Mouse (Mus musculus) ES-Bruce4 (cell line): ENCODE measurements around the gene Erbin.

ENCODE experiments used
- CTCF ChIP-seq: IDR thresholded peaks from one replicate; pipeline ENCODE4 v1.8.1; 2011; ENCODE audit warnings: low read depth, low read length
- EP300 ChIP-seq: IDR thresholded peaks from 2 replicates; pipeline ENCODE4 v1.6.1; 2011; ENCODE audit warnings: low read depth, low read length; ENCODE audit not compliant: insufficient read depth
- POLR2A ChIP-seq: IDR thresholded peaks from one replicate; pipeline ENCODE4 v1.8.1; 2011; ENCODE audit warnings: low read length; ENCODE audit not compliant: insufficient read depth

DNA sequence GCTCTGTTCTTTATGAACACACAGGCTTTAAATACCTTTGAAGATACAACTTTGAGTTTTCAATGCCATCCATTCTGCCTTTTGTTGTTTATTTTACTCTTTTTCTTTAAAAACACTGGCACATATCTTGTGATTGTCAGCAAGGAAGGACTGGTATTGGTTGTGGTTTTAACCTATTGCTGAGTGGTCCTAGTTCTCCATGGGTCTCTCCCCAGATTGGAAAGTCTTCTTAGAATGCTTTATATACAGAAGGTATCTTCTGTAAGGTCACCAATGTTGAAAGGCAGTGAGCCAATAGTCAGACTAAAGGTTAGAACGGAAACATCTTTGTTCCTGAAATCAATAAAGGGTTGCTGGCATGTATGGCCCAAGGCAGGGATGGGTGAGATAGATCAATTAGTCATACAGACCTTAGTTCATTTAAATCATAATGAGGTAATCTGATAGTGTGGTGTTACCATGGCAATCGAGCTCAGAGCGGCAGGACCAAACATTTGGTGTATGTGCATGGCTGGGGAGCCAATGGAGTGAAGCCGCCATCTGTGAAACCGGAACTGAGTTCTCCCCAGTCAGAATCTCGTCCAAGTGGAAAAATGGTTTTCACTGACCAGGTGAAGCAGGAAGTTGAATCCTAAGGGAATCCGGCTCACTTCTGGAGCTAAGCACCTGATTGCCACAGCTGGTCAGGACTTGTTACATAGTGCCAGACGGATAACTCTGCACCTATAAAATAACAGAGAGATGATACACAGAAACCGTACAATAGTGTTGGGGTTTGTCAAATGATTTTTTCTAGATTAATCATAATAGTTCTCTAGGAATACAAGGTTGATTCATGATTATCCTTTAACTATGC lies 125.4 kb downstream of the Erbin start:
- TF ChIP-seq CTCF (no peak), EP300 (no peak), POLR2A (no peak)
